Mouse (Mus musculus): ENCODE measurements around the gene Npat.

The Npat gene

GRCm38 (mm10) chr9:53609968-53610781 is 73.3 kb downstream of the Npat start, which contains the start of gene Acat1:
Gene Acat1 (minus strand): TSS chr9:53610382.
- peak; percentile 99 for DNase-seq

- DNase-seq: no peak
Observed at GRCm38 (mm10) chr9:53614286-53614685, 77.4 kb downstream of the Npat start.

- no peak for DNase-seq
Observed at GRCm38 (mm10) chr9:53615246-53615645, 78.4 kb downstream of the Npat start.
